Mouse (Mus musculus): ENCODE results near the gene Tmprss12.
"Not testable (repeated sequence)": the region's sequence is repeated elsewhere in the genome, so short reads cannot be mapped to it uniquely, and the experiment has no call there.

- TF ChIP-seq CTCF (conservative IDR thresholded peaks at IDR 0.05; ENCODE audit: low read length); NANOG (IDR thresholded peaks at IDR 0.05; ENCODE audit: borderline replicate concordance, low read length); POU5F1 (IDR thresholded peaks at IDR 0.05; ENCODE audit: borderline replicate concordance, low read length): not testable (repeated sequence)
Observed at GRCm38 (mm10) chr15:100307438-100308096, 26.9 kb downstream of the Tmprss12 start.
